Mouse (Mus musculus) MEL (cell line): ENCODE data around the gene Ly6c2.
"Not testable (repeated sequence)": the region's sequence is repeated elsewhere in the genome, so short reads cannot be mapped to it uniquely, and the experiment has no call there.

Experiments used
- CHD2 ChIP-seq: IDR thresholded peaks from 2 replicates; pipeline ENCODE4 v1.6.1; 2011; ENCODE audit warnings: low read length, improper control_type of control experiment
- CTCF ChIP-seq, 3 experiments: IDR thresholded peaks in 2 of 3; conservative IDR thresholded peaks in 1 of 3; 2 replicates each; pipeline ENCODE4 v1.5.1; 2011 to 2012; ENCODE audit warnings: low read length in 3 of 3, low read depth in 2 of 3, mild to moderate bottlenecking in 2 of 3, improper control_type of control experiment in 1 of 3, inconsistent platforms in 1 of 3, mixed read lengths in 1 of 3, moderate library complexity in 1 of 3; ENCODE audit not compliant: control insufficient read depth in 1 of 3, insufficient read depth in 1 of 3, poor library complexity in 1 of 3, severe bottlenecking in 1 of 3
- ZMIZ1 ChIP-seq: IDR thresholded peaks from 2 replicates; pipeline ENCODE4 v1.6.1; 2012; ENCODE audit warnings: low read depth, mild to moderate bottlenecking, inconsistent platforms, low read length, improper control_type of control experiment, moderate library complexity

DNA sequence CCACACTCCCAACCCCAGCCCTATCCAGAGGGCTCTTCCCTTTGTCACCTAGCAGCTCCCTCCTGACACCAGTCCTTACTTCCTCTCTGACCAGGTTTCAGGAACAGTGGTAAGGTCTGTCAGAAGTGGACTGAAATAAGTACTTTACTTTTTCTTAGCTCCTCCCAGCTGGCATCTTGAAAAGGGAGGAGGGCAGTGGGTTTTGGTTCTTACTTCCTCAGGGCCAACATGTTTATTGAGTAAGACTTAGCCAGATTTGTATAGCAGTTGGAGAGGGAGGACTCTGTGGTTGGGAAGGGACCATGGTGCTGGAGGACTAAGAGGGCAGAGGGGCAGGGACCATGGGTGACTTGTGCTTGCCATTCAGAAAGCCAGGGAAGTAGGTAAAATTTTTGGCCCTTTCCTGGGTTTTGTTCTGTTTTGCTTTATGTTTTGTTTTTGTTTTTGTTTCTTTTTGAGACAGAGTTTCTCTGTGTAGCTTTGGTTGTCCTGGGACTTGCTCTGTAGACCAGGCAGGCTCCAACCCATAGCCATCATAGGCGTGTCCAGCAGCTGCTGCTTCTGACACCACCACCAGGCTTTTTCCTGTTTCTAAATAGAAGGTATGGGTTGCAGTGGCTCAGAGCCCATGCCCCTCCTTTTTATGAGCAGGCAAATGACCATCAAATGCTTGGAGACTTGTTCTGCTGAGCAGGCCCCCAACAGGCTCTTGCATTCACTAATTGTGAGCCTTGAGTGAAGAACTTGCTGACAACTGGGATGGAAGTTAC is at the start of gene Ly6c2:
- TF ChIP-seq CTCF (IDR thresholded peaks at IDR 0.05 in 2 of 3, conservative IDR thresholded peaks at IDR 0.05 in 1 of 3; ENCODE audit: control insufficient read depth in 1 of 3, insufficient read depth in 1 of 3, low read depth in 2 of 3, low read length in 3 of 3, poor library complexity in 1 of 3, severe bottlenecking in 1 of 3); CHD2; ZMIZ1: not testable (repeated sequence)
